Mouse (Mus musculus) adrenal gland, postnatal 4 days (tissue): ENCODE results near the gene Fgfr2. TPM values are rescaled to one million over a fixed set of nuclear protein-coding genes. Genes with fewer than 3 reads are reported as not detected.

ENCODE experiments used
- DNase-seq, 2 experiments: peaks; one replicate each; pipeline ENCODE4 v3.0.0; 2021 to 2022; ENCODE audit warnings: low spot score in 2 of 2, mixed read lengths in 2 of 2
- total RNA-seq, 2 experiments: library from RNA; stranded (reverse); gene quantifications; 2 replicates each; pipeline ENCODE4 v1.2.3; 2021

Gene Fgfr2
- total RNA-seq, 2 experiments from 2014 or later: 205 to 210 TPM

DNA sequence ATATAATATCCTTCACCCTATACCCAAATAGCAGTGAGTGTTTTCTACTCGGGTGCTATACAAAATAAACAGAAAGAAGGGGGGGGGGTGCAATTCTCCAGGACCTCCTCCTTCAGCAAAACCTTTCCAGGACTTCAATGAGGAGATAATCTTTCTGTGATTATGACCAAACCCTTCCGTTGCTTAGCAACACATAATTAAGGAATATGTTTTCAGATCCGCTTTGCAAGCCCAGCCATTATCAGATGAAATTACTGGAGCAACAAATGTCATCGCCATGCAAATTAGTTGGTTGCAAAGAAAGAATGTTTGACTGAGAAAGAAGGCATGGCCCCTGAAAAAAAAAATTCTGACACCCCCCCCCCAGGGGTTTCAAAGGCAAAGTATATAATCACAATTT is 111.5 kb downstream of the Fgfr2 start:
- no peak for DNase-seq

DNA sequence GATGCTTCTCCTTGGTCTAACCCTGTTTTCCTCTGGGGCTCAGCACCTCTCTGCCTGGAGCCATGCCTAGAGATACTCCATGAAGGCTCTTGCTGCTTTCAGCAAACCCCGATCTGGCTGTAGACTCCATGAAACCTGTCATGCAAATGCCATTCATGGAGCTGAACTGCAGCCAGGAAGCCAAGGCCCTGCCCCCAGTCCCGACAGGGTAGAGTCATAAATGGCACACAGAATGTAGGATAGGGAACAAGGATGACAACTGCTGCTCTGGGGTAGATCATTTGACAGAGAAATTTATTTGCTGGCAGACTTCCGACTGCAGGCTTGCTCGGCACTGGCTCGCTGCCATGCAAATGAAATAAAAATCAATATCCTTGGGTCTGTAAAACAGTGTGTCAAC is 112.0 kb downstream of the Fgfr2 start:
- DNase-seq: peak in 1 of 2 experiments; percentile 46

DNA sequence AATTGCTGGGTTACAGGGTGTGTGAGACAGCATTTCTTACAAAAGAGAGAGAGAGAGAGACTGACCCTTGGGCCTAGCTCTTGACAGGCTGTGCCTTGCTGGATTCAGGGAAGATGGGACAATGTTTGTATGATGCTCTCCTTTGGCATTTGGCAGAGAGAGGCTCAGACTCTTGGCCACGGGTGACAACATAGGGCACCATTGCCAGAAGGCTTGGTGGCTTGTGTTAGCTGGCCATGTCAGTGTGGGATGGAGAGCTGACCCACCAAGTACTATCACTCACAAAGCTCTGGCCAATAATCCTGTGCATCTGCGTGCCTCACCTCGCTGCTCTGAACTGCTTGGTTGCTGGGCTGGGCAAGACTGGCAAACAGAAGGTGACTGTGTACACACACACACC is 112.7 kb downstream of the Fgfr2 start:
- DNase-seq: no peak

DNA sequence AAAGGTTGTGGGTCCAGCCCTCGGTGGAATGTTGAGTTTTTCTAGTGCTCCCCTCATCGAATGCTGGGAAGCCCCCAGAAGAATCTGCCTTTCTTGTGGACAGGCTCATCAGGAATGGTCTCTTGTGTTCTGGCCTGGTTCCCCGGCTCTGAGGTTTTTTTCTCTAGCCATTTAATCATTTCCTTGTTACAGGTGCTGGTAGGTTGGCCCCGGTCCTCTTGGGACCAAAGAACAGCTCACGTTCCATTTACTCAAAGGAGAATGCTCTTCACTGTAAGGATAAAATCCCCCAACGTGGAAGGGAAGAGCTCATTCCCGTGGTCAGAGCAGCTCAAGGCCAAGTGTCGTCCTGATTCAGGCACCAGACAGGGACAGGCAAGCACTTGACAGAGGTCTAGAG is 113.5 kb downstream of the Fgfr2 start:
- no peak for DNase-seq

DNA sequence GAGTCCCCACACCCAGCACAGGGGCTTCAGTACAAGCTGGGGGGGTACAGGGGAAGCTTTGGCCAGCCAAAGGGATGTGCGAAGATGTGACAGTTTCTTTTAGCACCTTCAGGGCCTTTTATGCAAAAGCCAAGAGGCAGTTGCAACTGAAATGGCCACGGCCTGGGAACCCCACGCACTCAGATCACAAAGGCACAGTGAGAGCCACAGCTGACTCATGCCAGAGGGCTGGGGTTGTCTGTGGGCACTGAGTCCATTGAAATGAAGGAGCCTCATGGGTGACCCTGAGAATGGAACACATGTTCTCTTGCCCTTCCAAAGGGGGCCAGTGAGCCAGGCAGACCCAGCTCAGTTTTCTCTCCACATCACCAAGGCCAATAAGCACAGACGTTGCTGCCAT is 114.5 kb downstream of the Fgfr2 start:
- DNase-seq: no peak

DNA sequence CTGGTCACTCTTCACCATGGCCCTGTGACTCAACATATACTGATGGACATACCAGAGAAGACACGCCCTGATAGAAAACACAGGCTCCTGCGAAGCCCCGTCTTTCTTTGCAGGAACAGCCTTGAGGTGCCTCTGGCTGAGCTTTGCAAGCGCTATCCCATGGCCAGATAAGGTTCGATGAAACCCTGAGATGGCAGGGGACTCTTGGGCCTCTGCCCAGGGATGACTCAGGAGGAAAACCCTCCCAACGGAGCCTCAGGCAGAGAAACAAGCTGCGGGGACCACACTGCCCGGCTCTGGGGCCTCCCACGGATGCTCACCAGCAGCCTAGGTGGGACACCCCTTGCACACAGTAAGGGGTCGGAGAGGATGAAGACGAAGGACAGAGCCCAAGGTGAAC is 115.8 kb downstream of the Fgfr2 start:
- peak; percentile 57 to 66 for DNase-seq

DNA sequence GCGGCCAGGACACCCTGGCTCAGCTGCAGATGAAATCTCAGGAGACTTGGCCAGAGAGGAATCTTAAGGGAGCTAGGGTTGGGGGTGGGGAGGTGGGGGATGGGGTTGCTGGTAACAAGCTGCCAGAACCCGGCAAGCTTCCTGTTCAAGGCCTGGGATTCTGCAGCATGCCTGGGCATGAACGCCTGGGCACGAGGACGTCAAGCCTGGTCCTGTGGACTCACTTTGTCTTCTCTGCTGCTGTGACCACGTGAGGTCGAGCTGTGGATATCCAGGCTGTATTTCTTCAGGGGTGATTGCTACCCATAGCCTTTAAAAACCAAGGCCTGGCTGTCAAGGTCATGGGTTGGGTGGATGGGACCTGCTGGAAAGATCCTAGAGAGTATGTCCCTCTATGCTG is 117.4 kb downstream of the Fgfr2 start:
- DNase-seq: no peak

DNA sequence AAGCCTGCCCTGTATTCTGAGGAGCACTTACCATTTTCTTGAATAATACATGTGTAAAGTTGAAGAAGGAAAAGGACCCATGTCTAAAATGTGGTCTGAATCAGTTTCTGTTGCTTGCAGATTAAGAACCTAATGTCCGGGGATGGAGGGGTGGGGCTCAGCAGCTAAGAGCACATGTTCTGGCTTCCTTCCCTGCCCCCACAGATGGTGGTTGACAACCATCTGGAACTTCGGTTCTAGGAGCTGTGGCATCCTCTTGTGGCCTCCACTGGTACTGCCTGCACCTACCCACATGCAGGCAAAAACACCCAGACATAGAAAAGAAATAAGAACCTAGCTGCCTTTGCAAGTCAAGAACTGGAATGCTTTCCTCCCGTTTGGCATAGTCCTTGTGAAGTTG is 119.7 kb downstream of the Fgfr2 start:
- peak; percentile 43 to 48 for DNase-seq

DNA sequence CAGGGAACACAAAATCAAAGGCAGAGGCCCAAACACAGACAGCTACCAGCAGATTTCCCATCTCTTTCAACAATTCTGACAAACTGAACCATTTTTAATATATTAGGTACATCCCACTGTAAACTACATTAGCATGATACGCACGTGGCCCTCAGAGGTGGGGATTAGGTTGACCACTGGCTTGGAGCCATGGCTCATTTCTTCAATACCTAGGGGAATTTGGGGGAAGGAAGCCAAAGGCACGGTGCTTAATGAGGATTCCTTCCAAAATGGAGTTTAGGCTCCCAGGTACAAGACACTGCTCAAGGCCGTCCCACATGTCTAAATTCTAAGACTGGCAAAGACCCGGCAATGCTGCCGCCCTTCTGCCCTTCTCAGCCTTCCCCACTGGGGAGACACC is 120.9 kb downstream of the Fgfr2 start:
- DNase-seq: no peak

DNA sequence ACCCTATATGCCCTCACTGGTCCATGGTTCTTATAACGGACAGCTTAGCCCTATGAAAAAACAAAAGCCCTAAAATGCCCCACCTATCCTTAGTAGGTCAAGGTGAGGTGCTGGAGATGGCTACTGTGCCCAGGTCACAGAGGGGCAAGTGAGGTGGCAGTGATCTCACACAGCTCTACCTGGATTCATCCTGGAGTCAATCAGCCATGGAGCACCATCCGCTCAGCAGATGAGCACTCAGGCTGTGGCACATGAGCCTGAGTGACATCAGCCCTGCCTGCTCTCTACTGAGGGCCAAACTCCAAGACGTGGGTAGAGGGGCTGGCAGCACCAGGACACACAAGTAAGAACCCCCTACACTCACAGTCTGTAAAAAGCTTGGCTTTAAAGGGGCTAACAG is 121.8 kb downstream of the Fgfr2 start:
- DNase-seq: no peak

DNA sequence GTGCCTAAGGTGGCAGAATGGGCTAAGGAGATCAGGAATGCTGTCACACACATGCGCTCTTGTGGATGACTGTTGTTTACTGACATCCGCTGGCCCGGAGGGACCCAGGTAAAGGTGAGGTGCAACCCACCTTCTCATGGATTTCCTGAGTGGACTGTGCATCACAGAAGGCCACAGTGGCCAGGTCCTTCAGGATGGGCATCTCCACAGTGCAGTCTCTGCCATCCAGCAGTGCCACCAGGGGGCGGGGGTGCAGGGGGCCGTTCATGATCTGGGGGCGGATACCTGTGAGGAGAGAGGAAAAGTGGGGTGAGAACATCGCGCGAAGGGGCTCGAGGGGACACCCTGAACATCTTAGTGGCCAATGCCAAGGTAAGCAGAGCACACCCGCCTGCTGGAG is 124.1 kb downstream of the Fgfr2 start:
- DNase-seq: peak in 1 of 2 experiments; percentile 2

DNA sequence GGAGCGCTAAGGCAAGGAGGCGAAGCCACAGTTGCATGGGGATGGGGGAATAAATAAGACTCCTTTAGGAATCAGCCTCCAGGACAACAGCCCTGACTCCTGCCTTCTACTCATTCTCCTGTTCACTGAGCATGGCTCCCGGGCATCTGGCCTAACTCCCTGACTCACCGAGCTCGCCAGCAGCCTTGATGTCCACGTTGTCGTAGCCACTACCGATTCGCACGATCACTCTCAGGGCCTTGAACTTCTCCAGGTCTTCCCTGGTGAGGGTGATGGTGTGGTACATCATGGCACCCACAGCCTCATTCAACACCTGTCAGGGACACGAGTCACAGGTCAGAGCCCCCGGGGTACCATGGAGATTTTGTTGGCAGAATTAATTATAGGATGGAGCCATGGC is 124.5 kb downstream of the Fgfr2 start:
- DNase-seq: peak in 1 of 2 experiments; percentile 4

DNA sequence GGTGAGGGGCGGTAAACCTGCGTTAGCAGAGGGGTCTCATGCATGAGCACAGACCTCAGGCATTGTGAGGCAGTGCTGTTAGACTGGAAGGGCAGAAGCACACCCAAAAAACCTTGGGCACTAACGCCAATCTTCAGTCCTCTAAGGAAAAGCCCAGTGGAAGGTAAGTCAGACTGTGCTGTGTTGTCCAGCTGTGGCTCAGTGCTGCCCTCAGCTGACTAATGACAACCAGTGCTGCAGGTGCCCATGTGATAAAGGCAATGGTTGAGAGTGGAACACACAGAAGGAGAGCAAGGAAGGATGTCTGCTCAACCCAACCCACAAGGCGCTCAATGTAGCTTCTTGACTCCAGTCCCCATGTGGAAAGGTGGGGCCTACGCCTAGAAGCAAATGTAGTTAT is 126.8 kb downstream of the Fgfr2 start:
- peak in 1 of 2 experiments; percentile 2 for DNase-seq

DNA sequence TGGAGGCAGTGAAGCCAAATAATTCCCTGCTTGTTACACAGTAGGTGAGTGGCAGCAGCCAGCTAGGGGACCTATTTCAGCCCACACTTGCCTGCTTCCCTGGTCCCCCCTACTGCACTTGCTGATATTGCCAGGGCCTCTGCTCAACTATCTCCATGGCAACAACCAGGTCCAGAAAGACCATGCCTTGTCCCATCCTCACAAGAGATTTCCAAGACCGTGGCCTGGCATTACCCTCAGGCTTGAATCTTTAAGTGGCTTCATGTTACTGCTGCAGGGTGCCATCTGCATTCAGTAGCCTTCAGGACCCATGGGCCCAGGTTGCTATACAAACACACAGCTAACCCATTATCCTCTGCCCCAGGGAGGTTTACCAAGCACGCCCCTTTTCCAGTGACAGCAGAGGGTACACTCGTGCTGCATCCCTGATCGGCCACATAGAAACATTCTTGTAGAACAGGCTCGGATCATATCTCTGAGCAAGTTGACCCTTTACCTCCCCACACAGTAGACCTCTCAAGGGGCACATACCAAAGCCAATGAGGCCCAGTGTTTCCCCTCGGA is 128.4 kb downstream of the Fgfr2 start:
- no peak for DNase-seq

DNA sequence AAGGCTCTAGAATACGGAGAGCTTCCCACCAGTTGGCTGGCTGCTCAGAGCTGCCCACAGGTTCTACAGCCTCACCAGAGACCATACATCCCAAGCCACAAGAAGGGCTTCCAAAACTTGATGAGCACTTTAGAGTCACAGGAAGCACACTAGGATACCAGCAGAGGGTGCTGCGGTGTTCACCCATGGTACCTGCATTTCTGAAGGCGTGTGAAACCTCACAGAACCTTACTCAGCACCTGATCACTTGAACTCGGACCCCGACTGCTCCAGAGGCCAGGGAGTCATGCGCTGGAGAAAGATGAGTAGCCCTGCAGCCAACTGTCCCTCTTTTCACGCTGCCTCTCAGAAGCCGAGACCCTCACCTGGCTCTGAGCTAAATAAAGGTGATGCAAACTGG is 129.0 kb downstream of the Fgfr2 start:
- DNase-seq: no peak

DNA sequence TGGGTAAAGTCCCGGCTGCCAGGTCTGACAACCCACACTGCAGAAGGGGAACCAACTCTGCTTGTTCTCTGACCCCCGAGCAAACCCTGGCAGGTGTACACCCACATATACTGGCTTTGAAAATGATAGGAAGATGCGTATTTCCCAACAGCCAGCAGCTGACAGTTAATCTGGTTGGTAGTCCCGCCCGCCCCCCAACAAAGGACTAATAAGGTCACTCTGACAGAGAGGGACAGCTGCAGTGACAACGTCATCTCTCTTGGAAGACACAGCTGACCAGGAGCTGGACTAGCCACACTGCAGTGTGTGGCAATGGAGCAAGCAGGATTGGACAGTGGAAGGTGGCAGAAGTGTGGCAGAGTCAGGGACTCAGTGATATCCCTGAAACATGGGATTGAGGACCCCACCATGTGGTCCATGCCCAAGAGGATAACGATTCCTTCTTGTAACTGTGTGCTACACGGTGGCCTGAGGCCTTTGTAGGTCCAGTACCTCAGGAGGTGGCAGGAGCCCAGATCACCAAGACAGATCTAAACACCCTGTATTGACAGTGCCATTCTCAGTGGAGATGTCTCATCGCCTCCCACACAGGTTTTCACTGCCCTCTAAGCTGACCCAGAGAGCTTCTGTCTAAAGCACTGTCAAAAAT is 130.1 kb downstream of the Fgfr2 start:
- no peak for DNase-seq

DNA sequence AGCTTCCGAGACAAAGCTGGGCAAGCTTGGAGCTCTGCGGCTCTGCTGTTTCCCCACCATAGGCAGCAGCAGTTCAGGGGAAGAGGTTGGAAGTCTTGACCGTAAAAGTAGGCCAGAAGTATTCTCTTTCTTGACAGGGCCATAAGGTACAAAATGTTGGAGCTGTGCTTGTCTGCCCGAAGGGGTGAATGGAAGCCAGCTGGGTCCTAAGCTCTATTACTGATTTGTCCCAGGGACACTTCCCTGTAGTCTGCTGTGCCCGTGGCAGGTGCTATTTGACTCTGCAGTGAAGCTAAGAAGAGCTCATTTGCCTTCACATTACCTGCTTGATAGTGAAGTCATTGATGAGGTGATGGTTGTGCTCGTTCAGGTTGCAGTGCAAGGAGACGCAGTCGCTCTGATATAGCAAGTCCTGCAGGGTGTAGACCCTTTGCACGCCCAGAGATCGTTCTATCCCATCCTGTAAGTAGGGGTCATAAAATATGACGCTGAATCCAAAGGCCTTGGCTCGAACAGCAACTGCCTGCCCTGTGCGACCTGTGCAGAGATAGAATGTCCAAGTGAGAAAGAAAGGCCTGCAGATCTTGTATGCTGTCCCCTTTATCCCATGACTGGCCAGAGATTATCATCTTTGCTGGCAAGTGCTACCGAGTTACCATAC is 131.8 kb downstream of the Fgfr2 start:
- DNase-seq: no peak

DNA sequence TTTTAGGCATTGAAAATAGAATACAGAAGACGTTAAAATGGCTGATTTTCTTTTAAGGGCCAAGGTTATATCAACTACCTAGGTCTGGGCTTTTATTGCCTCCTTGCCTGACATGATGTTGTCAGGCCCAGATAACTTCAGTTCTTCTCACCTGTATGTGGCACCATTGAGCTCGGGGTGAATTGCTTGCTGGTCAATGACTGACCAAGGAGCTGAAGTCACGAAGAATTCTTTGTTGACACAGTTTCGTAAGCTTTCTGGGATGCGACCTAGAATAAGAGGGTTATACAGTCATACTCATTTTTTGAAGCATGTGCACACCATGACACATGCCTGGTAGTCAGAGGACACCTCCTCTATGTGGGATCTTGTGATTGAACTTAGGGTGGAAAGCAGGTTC is 133.3 kb downstream of the Fgfr2 start:
- no peak for DNase-seq

DNA sequence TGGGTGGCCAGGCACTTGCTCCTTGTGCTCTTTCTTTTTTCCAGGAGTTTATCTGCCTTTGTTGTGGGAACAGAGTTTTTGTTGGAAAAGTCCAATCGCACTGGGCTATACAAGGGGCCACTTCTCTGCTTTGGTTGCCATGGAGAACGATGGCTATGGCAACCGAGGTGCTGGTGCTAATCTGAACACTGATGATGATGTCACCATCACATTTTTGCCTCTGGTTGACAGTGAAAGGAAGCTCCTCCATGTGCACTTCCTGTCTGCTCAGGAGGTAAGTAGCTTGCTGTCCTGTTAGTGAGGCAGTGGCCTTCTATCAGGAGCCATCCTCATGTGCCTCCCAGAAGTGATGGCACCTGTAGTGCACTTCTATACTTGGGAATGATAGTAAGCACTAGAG is 140.5 kb downstream of the Fgfr2 start:
- no peak for DNase-seq

DNA sequence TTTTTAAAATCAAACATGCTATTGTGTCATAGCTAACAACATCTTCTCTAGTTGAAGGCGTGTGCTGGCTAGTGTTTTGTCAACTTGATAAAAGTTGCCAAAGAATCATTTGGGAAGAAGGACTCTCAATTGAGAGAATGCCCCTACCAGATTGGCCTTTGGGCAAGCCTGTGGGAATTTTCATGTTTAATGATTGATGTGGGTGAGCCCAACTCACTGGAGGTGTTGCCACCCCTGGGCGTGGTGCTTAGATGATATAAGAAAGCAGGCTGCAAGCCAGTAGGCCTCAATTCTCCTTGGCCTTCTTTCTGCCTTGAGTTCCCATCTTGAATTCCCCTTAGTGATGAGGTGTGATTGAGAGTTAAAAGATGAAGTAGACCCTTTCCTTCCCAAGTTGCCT is 145.2 kb downstream of the Fgfr2 start:
- no peak for DNase-seq

DNA sequence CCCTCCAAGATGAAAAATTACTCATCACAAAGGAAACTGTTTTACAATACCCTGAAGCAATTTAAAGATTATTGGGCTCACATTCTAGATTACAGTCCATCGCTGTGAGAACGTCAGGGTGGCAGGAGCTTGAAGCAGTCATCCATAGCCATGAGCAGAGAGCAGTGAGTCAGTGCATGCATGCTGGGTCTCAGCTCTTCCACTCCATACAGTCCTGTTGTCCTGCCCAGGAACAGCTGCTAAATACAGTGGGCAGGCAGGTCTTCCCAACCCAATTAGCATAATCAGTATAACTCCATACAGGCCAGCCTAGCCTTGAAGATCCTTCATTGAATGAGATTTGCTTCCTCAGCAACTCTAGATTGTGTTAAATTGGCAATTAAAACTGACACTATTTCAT is 147.1 kb downstream of the Fgfr2 start:
- DNase-seq: no peak

DNA sequence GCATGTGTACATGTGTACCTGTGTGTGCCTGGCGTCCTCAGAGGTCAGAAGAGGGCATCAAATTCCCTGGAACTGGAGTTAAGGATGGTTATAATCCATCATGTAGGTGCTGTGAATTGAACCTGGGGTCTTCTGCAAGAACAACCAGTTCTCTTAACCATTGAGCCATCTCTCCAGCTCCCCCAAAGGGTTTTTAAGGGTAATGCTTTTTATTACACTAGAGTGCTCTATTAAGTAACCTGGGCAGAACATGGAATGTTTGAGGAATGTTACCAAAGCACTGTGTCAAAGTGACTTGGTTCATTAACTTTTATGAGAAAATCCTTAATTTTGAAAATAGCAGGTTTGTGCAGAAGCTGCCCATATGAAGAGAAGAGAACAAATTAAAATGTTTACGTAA is 151.1 kb downstream of the Fgfr2 start:
- no peak for DNase-seq

DNA sequence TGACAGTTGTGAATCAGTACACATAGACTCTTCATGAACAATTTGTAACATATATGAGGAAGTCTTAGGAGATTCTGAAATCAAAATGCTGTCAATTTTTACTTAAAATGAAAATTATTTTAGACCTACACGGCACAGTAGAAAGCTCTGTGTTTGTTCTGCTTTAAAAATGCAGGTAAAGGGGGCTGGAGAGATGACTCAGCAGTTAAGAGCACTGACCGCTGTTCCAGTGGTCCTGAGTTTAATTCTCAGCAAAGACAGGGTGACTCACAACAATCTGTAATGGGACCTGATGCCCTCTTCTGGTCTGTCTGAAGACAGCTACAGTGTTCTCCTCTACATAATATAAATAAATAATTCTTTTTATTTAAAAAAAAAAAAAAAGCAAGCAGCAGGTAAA is 157.4 kb downstream of the Fgfr2 start:
- no peak for DNase-seq
